Mouse (Mus musculus): ENCODE measurements around the gene Gm45717. TPM values are rescaled to one million over a fixed set of nuclear protein-coding genes. Genes with fewer than 3 reads are reported as not detected.

The Gm45717 gene
- polyA plus RNA-seq, 2 experiments = not detected

GRCm38 (mm10) chr7:140967862-140968591 is 12.3 kb upstream of the Gm45717 start:
- Histone ChIP-seq H3K4me3 (replicated peaks; ENCODE audit: low read length) (no peak overlapping the region; the same call in 1 of the 2 replicates), H3K4me2 (replicated peaks; ENCODE audit: low read depth, low read length, severe bottlenecking) (peak overlapping the region; percentile 22), H3K27me3 (ENCODE audit: control insufficient read depth, insufficient read depth, low read length) (no peaks in the 10 kb centered on the region), H3K9me3 (ENCODE audit: control insufficient read depth, low read length) (no peaks in the 10 kb centered on the region), H3K9ac (ENCODE audit: low read depth, low read length, severe bottlenecking) (peak overlapping the region; percentile 25; the same call in 1 of the 2 replicates), H3K27ac (replicated peaks; ENCODE audit: low read depth, low read length) (peak overlapping the region; percentile 43), H3K4me1 (ENCODE audit: control insufficient read depth, insufficient read depth, low read length) (peaks cover 14% of the 10 kb centered on the region), H3K36me3 (ENCODE audit: control insufficient read depth, insufficient read depth, low read length) (no peaks in the 10 kb centered on the region)
- TF ChIP-seq POLR2A (IDR thresholded peaks at IDR 0.05; ENCODE audit: borderline replicate concordance, extremely low read depth, insufficient read depth, insufficient read length) = no peak
- peak; percentile 62; the same call in 1 of the 2 replicates for ATAC-seq (ENCODE audit: low FRiP score, low read depth)
- peak; percentile 45 for DNase-seq (ENCODE audit: low spot score)
- WGBS = 8% methylated on average over 14 of the region's 14 CpGs

GRCm38 (mm10) chr7:140966921-140967320 is 11.2 kb upstream of the Gm45717 start, which contains the start of gene Ifitm1:
Ifitm1 (plus strand) TSS chr7:140967221.
- Histone ChIP-seq H3K4me2 (replicated peaks; ENCODE audit: low read depth, low read length, severe bottlenecking) (0 out of 2 replicates have a peak within 1 kb of the TSS, but pooled peaks have one; percentile 22), H3K9ac (ENCODE audit: low read depth, low read length, severe bottlenecking) (peak within 1 kb of the TSS; percentile 25; the same call in 1 of the 2 replicates), H3K27ac (replicated peaks; ENCODE audit: low read depth, low read length) (peak within 1 kb of the TSS; percentile 43), H3K4me3 (replicated peaks; ENCODE audit: low read length) (no peak within 1 kb of the TSS; the same call in 1 of the 2 replicates), H3K4me1 (ENCODE audit: control insufficient read depth, insufficient read depth, low read length) (peaks cover 13% of the 10 kb centered on the region), H3K9me3 (ENCODE audit: control insufficient read depth, low read length) (no peaks in the 10 kb centered on the region), H3K36me3 (ENCODE audit: control insufficient read depth, insufficient read depth, low read length) (no peaks in the 10 kb centered on the region), H3K27me3 (ENCODE audit: control insufficient read depth, insufficient read depth, low read length) (no peaks in the 10 kb centered on the region)
- DNase-seq (ENCODE audit: low spot score) = no peak
- ATAC-seq (ENCODE audit: low FRiP score, low read depth) = no peak
- 92% methylated on average over 4 of the region's 4 CpGs for whole genome bisulfite sequencing
- no peak for TF ChIP-seq POLR2A (IDR thresholded peaks at IDR 0.05; ENCODE audit: borderline replicate concordance, extremely low read depth, insufficient read depth, insufficient read length)

- ATAC-seq (ENCODE audit: low FRiP score, low read depth) (no peak), DNase-seq (ENCODE audit: low spot score) (no peak)
- H3K4me1 ChIP-seq (ENCODE audit: control insufficient read depth, insufficient read depth, low read length) = peaks cover 3% of the 10 kb centered on the region
- H3K36me3 ChIP-seq (ENCODE audit: control insufficient read depth, insufficient read depth, low read length) = no peaks in the 10 kb centered on the region
- TF ChIP-seq POLR2A (IDR thresholded peaks at IDR 0.05; ENCODE audit: borderline replicate concordance, extremely low read depth, insufficient read depth, insufficient read length) = no peak
- H3K9ac ChIP-seq (ENCODE audit: low read depth, low read length, severe bottlenecking) = no peak overlapping the region
- H3K4me2 ChIP-seq (replicated peaks; ENCODE audit: low read depth, low read length, severe bottlenecking) = no peak overlapping the region
- H3K9me3 ChIP-seq (ENCODE audit: control insufficient read depth, low read length) = no peaks in the 10 kb centered on the region
- H3K27me3 ChIP-seq (ENCODE audit: control insufficient read depth, insufficient read depth, low read length) = no peaks in the 10 kb centered on the region
- no peak overlapping the region for H3K27ac ChIP-seq (replicated peaks; ENCODE audit: low read depth, low read length)
- 62% methylated on average over 2 of the region's 2 CpGs for WGBS
- H3K4me3 ChIP-seq (replicated peaks; ENCODE audit: low read length) = no peak overlapping the region
These were observed 7.0 kb upstream of the Gm45717 start for GRCm38 (mm10) chr7:140962733-140963132.

- no peak for DNase-seq (ENCODE audit: low spot score)
- ATAC-seq (ENCODE audit: low FRiP score, low read depth) = no peak
These were observed 5.7 kb upstream of the Gm45717 start for GRCm38 (mm10) chr7:140961416-140961815.

GRCm38 (mm10) chr7:140960026-140960425 is 4.3 kb upstream of the Gm45717 start:
- no peak overlapping the region for H3K4me2 ChIP-seq (replicated peaks; ENCODE audit: low read depth, low read length, severe bottlenecking)
- ATAC-seq (ENCODE audit: low FRiP score, low read depth) (no peak), DNase-seq (ENCODE audit: low spot score) (no peak)
- H3K9me3 ChIP-seq (ENCODE audit: control insufficient read depth, low read length) = no peaks in the 10 kb centered on the region
- no peak overlapping the region for H3K9ac ChIP-seq (ENCODE audit: low read depth, low read length, severe bottlenecking)
- H3K36me3 ChIP-seq (ENCODE audit: control insufficient read depth, insufficient read depth, low read length) = no peaks in the 10 kb centered on the region
- WGBS = 81% methylated on average over 5 of the region's 5 CpGs
- H3K4me3 ChIP-seq (replicated peaks; ENCODE audit: low read length) = no peak overlapping the region
- peaks cover 14% of the 10 kb centered on the region for H3K4me1 ChIP-seq (ENCODE audit: control insufficient read depth, insufficient read depth, low read length)
- H3K27me3 ChIP-seq (ENCODE audit: control insufficient read depth, insufficient read depth, low read length) = no peaks in the 10 kb centered on the region
- no peak overlapping the region for H3K27ac ChIP-seq (replicated peaks; ENCODE audit: low read depth, low read length)
- no peak for TF ChIP-seq POLR2A (IDR thresholded peaks at IDR 0.05; ENCODE audit: borderline replicate concordance, extremely low read depth, insufficient read depth, insufficient read length)

More at GRCm38 (mm10) chr7:140961416-140961815, 5.7 kb upstream of the Gm45717 start:
- no peak overlapping the region for H3K4me2 ChIP-seq (replicated peaks; ENCODE audit: low read depth, low read length, severe bottlenecking)
- no peaks in the 10 kb centered on the region for H3K9me3 ChIP-seq (ENCODE audit: control insufficient read depth, low read length)
- H3K27me3 ChIP-seq (ENCODE audit: control insufficient read depth, insufficient read depth, low read length) = no peaks in the 10 kb centered on the region
- H3K27ac ChIP-seq (replicated peaks; ENCODE audit: low read depth, low read length) = no peak overlapping the region
- peaks cover 8% of the 10 kb centered on the region for H3K4me1 ChIP-seq (ENCODE audit: control insufficient read depth, insufficient read depth, low read length)
- 79% methylated on average over 2 of the region's 2 CpGs for WGBS
- no peak for TF ChIP-seq POLR2A (IDR thresholded peaks at IDR 0.05; ENCODE audit: borderline replicate concordance, extremely low read depth, insufficient read depth, insufficient read length)
- no peak overlapping the region for H3K4me3 ChIP-seq (replicated peaks; ENCODE audit: low read length)
- no peak overlapping the region for H3K9ac ChIP-seq (ENCODE audit: low read depth, low read length, severe bottlenecking)
- H3K36me3 ChIP-seq (ENCODE audit: control insufficient read depth, insufficient read depth, low read length) = no peaks in the 10 kb centered on the region
